In genomic region chr4:137959889-137960665, GRCm38 (mm10) we compare ENCODE assay signal across 11 mouse cellular contexts. TPM values are rescaled to one million over a fixed set of nuclear protein-coding genes. Genes with fewer than 3 reads are reported as not detected.
DNase-seq lines count a peak whose midpoint lies in the region; ATAC-seq lines count a peak whose summit lies in the region.
"Had no signal": no experiment of that assay in that cellular context is flagged by ENCODE, and none has a peak within 500 bp of the region (broad histone marks: within the 10 kb centered on the region; RNA-seq: fewer than 3 reads in every experiment).

No protein-coding gene starts in this region.

- H3K4me3 ChIP-seq in heart, embryonic 10.5 days, result no peak overlapping the region
- H3K4me3 ChIP-seq in lung, embryonic 15.5 days, result no peak overlapping the region
- no peak overlapping the region for H3K4me3 ChIP-seq in midbrain, embryonic 10.5 days
- H3K4me3 ChIP-seq: megakaryocyte, embryonic 14.5 days; stomach, embryonic 15.5 days had no signal

- peaks cover 4% of the 10 kb centered on the region; the same call in 1 of the 2 replicates for H3K9me3 ChIP-seq in heart, embryonic 10.5 days
- H3K9me3 ChIP-seq in lung, embryonic 15.5 days, result no peaks in the 10 kb centered on the region
- peaks cover 9% of the 10 kb centered on the region; the same call in 1 of the 2 replicates for H3K9me3 ChIP-seq in midbrain, embryonic 10.5 days (replicated peaks)
- H3K9me3 ChIP-seq: stomach, embryonic 15.5 days had no signal

- ATAC-seq in lung, embryonic 15.5 days (ENCODE audit: borderline replicate concordance, extremely low read depth, low FRiP score, low TSS enrichment), result no peak
- no peak for ATAC-seq in megakaryocyte-erythroid progenitor cell, adult 5-6 weeks (replicated peaks; ENCODE audit: low FRiP score, low TSS enrichment, poor library complexity, severe bottlenecking)

- no peak for DNase-seq in heart, embryonic 10.5 days (ENCODE audit: low spot score)
- no peak for DNase-seq in heart, adult 9 months (ENCODE audit: low spot score in 2 of 2)
- DNase-seq in lung, adult 18-20 months, result no peak
- DNase-seq in ZHBTc4 (ENCODE audit: low read depth, low spot score), result peak; percentile 72
- DNase-seq in right cerebral cortex, postnatal 36 days (ENCODE audit: low spot score in 2 of 2), result peak; percentile 51 to 64
- DNase-seq in midbrain, embryonic 10.5 days (ENCODE audit: low spot score), result no peak
- DNase-seq: gastrocnemius, postnatal 36 days had no signal

- H3K4me1 ChIP-seq in heart, embryonic 10.5 days, result peaks cover 24% of the 10 kb centered on the region
- peaks cover 5% of the 10 kb centered on the region for H3K4me1 ChIP-seq in lung, embryonic 15.5 days
- no peaks in the 10 kb centered on the region for H3K4me1 ChIP-seq in midbrain, embryonic 10.5 days

- H3K9ac ChIP-seq in lung, embryonic 15.5 days, result no peak overlapping the region
- H3K9ac ChIP-seq: stomach, embryonic 15.5 days had no signal

- no peak overlapping the region for H3K4me2 ChIP-seq in lung, embryonic 15.5 days
- H3K4me2 ChIP-seq: stomach, embryonic 15.5 days had no signal

- peaks cover 91% of the 10 kb centered on the region for H3K36me3 ChIP-seq in heart, embryonic 10.5 days
- peaks cover 38% of the 10 kb centered on the region for H3K36me3 ChIP-seq in lung, embryonic 15.5 days
- peaks cover 89% of the 10 kb centered on the region for H3K36me3 ChIP-seq in midbrain, embryonic 10.5 days

- no peaks in the 10 kb centered on the region for H3K27me3 ChIP-seq in heart, embryonic 10.5 days (ENCODE audit: insufficient read depth, poor library complexity, severe bottlenecking)
- H3K27me3 ChIP-seq in lung, embryonic 15.5 days, result no peaks in the 10 kb centered on the region
- no peaks in the 10 kb centered on the region for H3K27me3 ChIP-seq in midbrain, embryonic 10.5 days (ENCODE audit: low read depth, poor library complexity, severe bottlenecking)
- H3K27me3 ChIP-seq: stomach, embryonic 15.5 days had no signal

- H3K27ac ChIP-seq in heart, embryonic 10.5 days, result 0 out of 2 replicates have a peak overlapping the region, but pooled peaks have one; percentile 37
- H3K27ac ChIP-seq in lung, embryonic 15.5 days, result peak overlapping the region; percentile 65
- H3K27ac ChIP-seq in midbrain, embryonic 10.5 days (replicated peaks), result no peak overlapping the region
- H3K27ac ChIP-seq: stomach, embryonic 15.5 days had no signal

- WGBS in heart, embryonic 10.5 days, result 77% methylated on average over 13 of the region's 13 CpGs
- 65% methylated on average over 13 of the region's 13 CpGs for WGBS in lung, embryonic 15.5 days
- WGBS in midbrain, embryonic 10.5 days, result 88% methylated on average over 13 of the region's 13 CpGs

RNA-seq across cellular contexts. Expression of gene Eif4g3, which starts 32.7 kb away (rescaled TPM):
- 29.0 and 35.3 TPM in 2 replicates for polyA plus RNA-seq in heart, embryonic 10.5 days (2016; fragmentation: Nextera tagmentation; extraction: Ambion mirVana)
- polyA plus RNA-seq in lung, embryonic 15.5 days (2015; fragmentation: Nextera tagmentation; extraction: Ambion mirVana), result 26.6 and 29.6 TPM in 2 replicates
- 58.7 and 61.5 TPM in 2 replicates for total RNA-seq in megakaryocyte-erythroid progenitor cell, adult 5-6 weeks (2014; fragmentation: Nextera tagmentation)
- total RNA-seq in megakaryocyte-erythroid progenitor cell, adult 5-6 weeks (2017), result 24.2 and 25.3 TPM in 2 replicates
- 34.1 and 36.3 TPM in 2 replicates for polyA plus RNA-seq in midbrain, embryonic 10.5 days (2016; fragmentation: Nextera tagmentation; extraction: Ambion mirVana)

Comparison
In these comparisons a context has a peak if more than half of its experiments do, and no peak if none do; other contexts are left out.
1. DNase-seq: peak in ZHBTc4 (single experiment) and right cerebral cortex, postnatal 36 days (2 of 2); none in heart, embryonic 10.5 days (single experiment), heart, adult 9 months (0 of 2), lung, adult 18-20 months (0 of 2) and midbrain, embryonic 10.5 days (single experiment).